Mouse (Mus musculus) E14TG2a.4 (cell line): ENCODE results near the gene Tmcc1.

Source experiments
- H3K27me3 ChIP-seq: 2 replicates; pipeline ENCODE4 v1.6.1; 2014; ENCODE audit warnings: low read length, control low read depth; ENCODE audit not compliant: insufficient read depth
- H3K36me3 ChIP-seq: 2 replicates; pipeline ENCODE4 v1.6.1; 2014; ENCODE audit warnings: low read length, control low read depth; ENCODE audit not compliant: insufficient read depth
- H3K4me1 ChIP-seq: replicated peaks from 2 replicates; pipeline ENCODE4 v1.6.1; 2014; ENCODE audit warnings: low read depth, low read length, control low read depth
- H3K4me3 ChIP-seq: replicated peaks from 2 replicates; pipeline ENCODE4 v1.5.1; 2014; ENCODE audit warnings: mild to moderate bottlenecking, low read length
- H3K9me3 ChIP-seq: 2 replicates; pipeline ENCODE4 v1.6.1; 2014; ENCODE audit warnings: low read length, control low read depth
- CTCF ChIP-seq: conservative IDR thresholded peaks from 2 replicates; pipeline ENCODE4 v1.5.1; 2014; ENCODE audit warnings: low read length
- NANOG ChIP-seq: IDR thresholded peaks from 2 replicates; pipeline ENCODE4 v1.6.1; 2014; ENCODE audit warnings: borderline replicate concordance, low read length, mixed read lengths
- POU5F1 ChIP-seq: IDR thresholded peaks from 2 replicates; pipeline ENCODE4 v1.6.1; 2014; ENCODE audit warnings: low read length, borderline replicate concordance

Tmcc1 gene

GRCm38 (mm10) chr6:115987096-115987747 is 206.1 kb downstream of the Tmcc1 start:
- H3K27me3 ChIP-seq, result peaks cover 67% of the 10 kb centered on the region
- H3K4me3 ChIP-seq, result no peak overlapping the region
- peaks cover 5% of the 10 kb centered on the region; the same call in 1 of the 2 replicates for H3K4me1 ChIP-seq
- H3K9me3 ChIP-seq, result no peaks in the 10 kb centered on the region
- no peak for TF ChIP-seq CTCF
- TF ChIP-seq POU5F1, result no peak
- TF ChIP-seq NANOG, result no peak
- no peaks in the 10 kb centered on the region for H3K36me3 ChIP-seq

GRCm38 (mm10) chr6:115986472-115987095 is 206.7 kb downstream of the Tmcc1 start:
- no peaks in the 10 kb centered on the region for H3K9me3 ChIP-seq
- no peak overlapping the region for H3K4me3 ChIP-seq
- peaks cover 60% of the 10 kb centered on the region for H3K27me3 ChIP-seq
- no peak for TF ChIP-seq CTCF
- no peak for TF ChIP-seq POU5F1
- TF ChIP-seq NANOG, result no peak
- H3K36me3 ChIP-seq, result no peaks in the 10 kb centered on the region
- peaks cover under 1% of the 10 kb centered on the region; the same call in 1 of the 2 replicates for H3K4me1 ChIP-seq

- Histone ChIP-seq H3K4me3 (no peak overlapping the region), H3K27me3 (peaks cover 51% of the 10 kb centered on the region), H3K36me3 (no peaks in the 10 kb centered on the region), H3K9me3 (no peaks in the 10 kb centered on the region), H3K4me1 (no peaks in the 10 kb centered on the region; the same call in 1 of the 2 replicates)
- TF ChIP-seq CTCF (no peak), POU5F1 (no peak)
Observed at GRCm38 (mm10) chr6:115985622-115986021, 207.7 kb downstream of the Tmcc1 start.

GRCm38 (mm10) chr6:115984580-115984979 is 208.7 kb downstream of the Tmcc1 start:
- Histone ChIP-seq H3K36me3 (no peaks in the 10 kb centered on the region), H3K27me3 (peaks cover 42% of the 10 kb centered on the region), H3K4me1 (peaks cover 7% of the 10 kb centered on the region; the same call in 1 of the 2 replicates), H3K9me3 (no peaks in the 10 kb centered on the region), H3K4me3 (no peak overlapping the region)
- TF ChIP-seq NANOG (no peak), POU5F1 (no peak), CTCF (no peak)

GRCm38 (mm10) chr6:115983306-115984038 is 209.8 kb downstream of the Tmcc1 start:
- H3K4me1 ChIP-seq, result peaks cover 11% of the 10 kb centered on the region; the same call in 1 of the 2 replicates
- TF ChIP-seq NANOG (no peak), CTCF (no peak), POU5F1 (no peak)

GRCm38 (mm10) chr6:115982889-115983288 is 210.4 kb downstream of the Tmcc1 start:
- peaks cover 27% of the 10 kb centered on the region for H3K27me3 ChIP-seq
- H3K36me3 ChIP-seq, result no peaks in the 10 kb centered on the region
- H3K4me3 ChIP-seq, result no peak overlapping the region
- H3K4me1 ChIP-seq, result peaks cover 11% of the 10 kb centered on the region; the same call in 1 of the 2 replicates
- no peaks in the 10 kb centered on the region for H3K9me3 ChIP-seq
- no peak for TF ChIP-seq NANOG
- no peak for TF ChIP-seq POU5F1
- no peak for TF ChIP-seq CTCF

More at GRCm38 (mm10) chr6:115983306-115984038, 209.8 kb downstream of the Tmcc1 start:
- Histone ChIP-seq H3K36me3 (no peaks in the 10 kb centered on the region), H3K27me3 (peaks cover 31% of the 10 kb centered on the region), H3K4me3 (no peak overlapping the region), H3K9me3 (no peaks in the 10 kb centered on the region)

GRCm38 (mm10) chr6:115978596-115978995 is 214.7 kb downstream of the Tmcc1 start:
- TF ChIP-seq NANOG (no peak), CTCF (peak; percentile 44)
- no peaks in the 10 kb centered on the region for H3K9me3 ChIP-seq
- no peaks in the 10 kb centered on the region for H3K36me3 ChIP-seq
- H3K4me3 ChIP-seq, result no peak overlapping the region
- peaks cover 13% of the 10 kb centered on the region for H3K27me3 ChIP-seq
- H3K4me1 ChIP-seq, result peaks cover 11% of the 10 kb centered on the region; the same call in 1 of the 2 replicates

- Histone ChIP-seq H3K27me3 (peaks cover 17% of the 10 kb centered on the region), H3K4me1 (peaks cover 15% of the 10 kb centered on the region), H3K9me3 (no peaks in the 10 kb centered on the region), H3K4me3 (no peak overlapping the region), H3K36me3 (no peaks in the 10 kb centered on the region)
- TF ChIP-seq POU5F1 (no peak), CTCF (no peak), NANOG (no peak)
Observed at GRCm38 (mm10) chr6:115977810-115978209, 215.5 kb downstream of the Tmcc1 start.
